Mouse (Mus musculus) lung, postnatal 10 days (tissue): ENCODE measurements at regions not wholly inside any gene's neighbourhood (a gene's known extent, or its start where the extent isn't known, plus 50 kb on each side); places are given as distances from the start of the nearest gene placed in this dataset.

Experiments used
- DNase-seq: peaks from one replicate; pipeline ENCODE4 v3.0.0; 2021

- DNase-seq = no peak
Observed at GRCm38 (mm10) chr3:38397615-38397956, 87.1 kb downstream of the Ankrd50 start.

- no peak for DNase-seq
Observed at GRCm38 (mm10) chr3:38396760-38397614, 87.7 kb downstream of the Ankrd50 start.

- DNase-seq = no peak
Observed at GRCm38 (mm10) chr3:38394308-38394707, 90.3 kb downstream of the Ankrd50 start.

- DNase-seq = no peak
Observed at GRCm38 (mm10) chr3:38389647-38390046, 95.0 kb downstream of the Ankrd50 start.

GRCm38 (mm10) chr3:38388961-38389360 is 95.7 kb downstream of the Ankrd50 start:
- peak; percentile 16 for DNase-seq

GRCm38 (mm10) chr3:38382743-38383142 is 101.9 kb downstream of the Ankrd50 start:
- peak; percentile 14 for DNase-seq

- peak; percentile 25 for DNase-seq
Observed at GRCm38 (mm10) chr3:38381623-38382022, 103.0 kb downstream of the Ankrd50 start.

- DNase-seq = no peak
Observed at GRCm38 (mm10) chr3:38373690-38374089, 111.0 kb downstream of the Ankrd50 start.

GRCm38 (mm10) chr3:38371702-38372101 is 112.9 kb downstream of the Ankrd50 start:
- peak; percentile 34 for DNase-seq

GRCm38 (mm10) chr3:38363888-38364287 is 120.8 kb downstream of the Ankrd50 start:
- DNase-seq = no peak

GRCm38 (mm10) chr3:38361411-38361810 is 123.2 kb downstream of the Ankrd50 start:
- DNase-seq = no peak

GRCm38 (mm10) chr3:38360974-38361373 is 123.7 kb downstream of the Ankrd50 start:
- DNase-seq = peak; percentile 40

- DNase-seq = peak; percentile 8
Observed at GRCm38 (mm10) chr3:38360421-38360921, 124.2 kb downstream of the Ankrd50 start.

- DNase-seq = peak; percentile 9
Observed at GRCm38 (mm10) chr3:38357905-38358491, 126.6 kb downstream of the Ankrd50 start.

GRCm38 (mm10) chr3:38344283-38344682 is 140.4 kb downstream of the Ankrd50 start:
- DNase-seq = no peak

GRCm38 (mm10) chr3:38341666-38342065 is 143.0 kb downstream of the Ankrd50 start:
- DNase-seq = no peak

GRCm38 (mm10) chr3:38333321-38333910 is 151.2 kb downstream of the Ankrd50 start:
- DNase-seq = no peak

GRCm38 (mm10) chr3:38331169-38331568 is 153.5 kb downstream of the Ankrd50 start:
- DNase-seq = no peak

GRCm38 (mm10) chr3:38327286-38327685 is 157.4 kb downstream of the Ankrd50 start:
- DNase-seq = no peak

GRCm38 (mm10) chr3:38326211-38326610 is 158.4 kb downstream of the Ankrd50 start:
- no peak for DNase-seq

GRCm38 (mm10) chr3:38324663-38325062 is 160.0 kb downstream of the Ankrd50 start:
- DNase-seq = no peak

GRCm38 (mm10) chr3:38322426-38322825 is 162.2 kb downstream of the Ankrd50 start:
- peak; percentile 81 for DNase-seq

GRCm38 (mm10) chr3:38321620-38322019 is 163.0 kb downstream of the Ankrd50 start:
- DNase-seq = no peak

- DNase-seq = no peak
Observed at GRCm38 (mm10) chr3:38320998-38321397, 163.6 kb downstream of the Ankrd50 start.
